Mouse (Mus musculus) forebrain, embryonic 14.5 days (tissue): ENCODE measurements at regions not wholly inside any gene's neighbourhood (a gene's known extent, or its start where the extent isn't known, plus 50 kb on each side); places are given as distances from the start of the nearest gene placed in this dataset.

ENCODE experiments used
- ATAC-seq: fragments of 200-750 bp; cut with Nextera tagmentation; 2 replicates; pipeline ENCODE4 v1.8.0; 2017; ENCODE audit warnings: mild to moderate bottlenecking, moderate library complexity
- DNase-seq: peaks from one replicate; pipeline ENCODE4 v3.0.0-alpha.2; 2015; ENCODE audit warnings: low spot score
- H3K27ac ChIP-seq: fragments of 300-500 bp; sonication (generic); 2 replicates; pipeline ENCODE4 v1.5.1; 2014; ENCODE audit warnings: low read depth, mild to moderate bottlenecking, control low read depth, low read length, moderate library complexity
- H3K27me3 ChIP-seq: fragments of 300-500 bp; sonication (generic); replicated peaks from 2 replicates; pipeline ENCODE4 v1.6.1; 2014; ENCODE audit warnings: low read length, control low read depth, mixed read lengths; ENCODE audit not compliant: control insufficient read depth, insufficient read depth
- H3K36me3 ChIP-seq: fragments of 300-500 bp; sonication (generic); 2 replicates; pipeline ENCODE4 v1.6.1; 2014; ENCODE audit warnings: low read length, control low read depth; ENCODE audit not compliant: control insufficient read depth, insufficient read depth
- H3K4me1 ChIP-seq: fragments of 300-500 bp; sonication (generic); 2 replicates; pipeline ENCODE4 v1.6.1; 2014; ENCODE audit warnings: antibody characterized with exemption, low read length, control low read depth; ENCODE audit not compliant: control insufficient read depth, insufficient read depth
- H3K4me2 ChIP-seq: fragments of 300-500 bp; sonication (generic); 2 replicates; pipeline ENCODE4 v1.6.1; 2014; ENCODE audit warnings: mild to moderate bottlenecking, control low read depth, low read length
- H3K4me3 ChIP-seq: fragments of 300-500 bp; sonication (generic); 2 replicates; pipeline ENCODE4 v1.5.1; 2014; ENCODE audit warnings: low read depth, low read length, control low read depth
- H3K9ac ChIP-seq: fragments of 300-500 bp; sonication (generic); 2 replicates; pipeline ENCODE4 v1.6.1; 2014; ENCODE audit warnings: mild to moderate bottlenecking, low read length, control low read depth, moderate library complexity
- H3K9me3 ChIP-seq: fragments of 300-500 bp; sonication (generic); replicated peaks from 2 replicates; pipeline ENCODE4 v1.6.1; 2016; ENCODE audit warnings: low read length, control low read depth, mixed read lengths; ENCODE audit not compliant: control insufficient read depth
- WGBS: fragments of 180-500 bp; shearing (Covaris S2); extraction: QIAGEN DNeasy Blood & Tissue Kit; methylation state at CpG from one replicate; pipeline ENCODE4 v1.1.7; 2014; 5-methylcytosine and 5-hydroxymethylcytosine counted together

- DNase-seq (peak; percentile 37), ATAC-seq (no peak)
- Histone ChIP-seq H3K36me3 (no peaks in the 10 kb centered on the region), H3K9me3 (no peaks in the 10 kb centered on the region), H3K9ac (no peak overlapping the region), H3K4me3 (no peak overlapping the region), H3K27ac (no peak overlapping the region), H3K4me2 (no peak overlapping the region), H3K27me3 (no peaks in the 10 kb centered on the region), H3K4me1 (no peaks in the 10 kb centered on the region)
- 65% methylated on average over 2 of the region's 2 CpGs for WGBS
Measured at GRCm38 (mm10) chr3:39264671-39265430, 378.1 kb downstream of the Fat4 start.

- no peak overlapping the region for H3K4me3 ChIP-seq
- peak; percentile 33 for DNase-seq
- ATAC-seq: peak; percentile 37; the same call in 1 of the 2 replicates
Measured at GRCm38 (mm10) chr3:39265606-39266005, 378.9 kb downstream of the Fat4 start.

GRCm38 (mm10) chr3:39269388-39269787 lies 382.6 kb downstream of the Fat4 start:
- no peak overlapping the region for H3K4me3 ChIP-seq
- 79% methylated on average over 3 of the region's 3 CpGs for WGBS
- no peak overlapping the region for H3K27ac ChIP-seq
- no peaks in the 10 kb centered on the region for H3K9me3 ChIP-seq
- no peaks in the 10 kb centered on the region for H3K4me1 ChIP-seq
- no peaks in the 10 kb centered on the region for H3K36me3 ChIP-seq
- no peak overlapping the region for H3K9ac ChIP-seq
- no peak for DNase-seq
- no peak overlapping the region for H3K4me2 ChIP-seq
- H3K27me3 ChIP-seq: no peaks in the 10 kb centered on the region
- ATAC-seq: no peak

More at GRCm38 (mm10) chr3:39265606-39266005, 378.9 kb downstream of the Fat4 start:
- H3K27ac ChIP-seq: no peak overlapping the region
- H3K4me1 ChIP-seq: no peaks in the 10 kb centered on the region
- no peak overlapping the region for H3K9ac ChIP-seq
- no peak overlapping the region for H3K4me2 ChIP-seq
- 85% methylated on average over 1 of the region's 1 CpGs for WGBS
- no peaks in the 10 kb centered on the region for H3K9me3 ChIP-seq
- H3K36me3 ChIP-seq: no peaks in the 10 kb centered on the region
- H3K27me3 ChIP-seq: no peaks in the 10 kb centered on the region

GRCm38 (mm10) chr3:39272616-39273015 lies 385.9 kb downstream of the Fat4 start:
- no peak overlapping the region for H3K27ac ChIP-seq
- no peak overlapping the region for H3K4me3 ChIP-seq
- no peak for DNase-seq
- no peak overlapping the region for H3K4me2 ChIP-seq
- no peaks in the 10 kb centered on the region for H3K9me3 ChIP-seq
- no peak for ATAC-seq
- no peaks in the 10 kb centered on the region for H3K4me1 ChIP-seq
- 97% methylated on average over 1 of the region's 1 CpGs for WGBS
- no peak overlapping the region for H3K9ac ChIP-seq
- H3K27me3 ChIP-seq: no peaks in the 10 kb centered on the region
- no peaks in the 10 kb centered on the region for H3K36me3 ChIP-seq

GRCm38 (mm10) chr3:39276897-39277296 lies 390.2 kb downstream of the Fat4 start:
- H3K4me1 ChIP-seq: no peaks in the 10 kb centered on the region
- no peaks in the 10 kb centered on the region for H3K9me3 ChIP-seq
- DNase-seq (no peak), ATAC-seq (no peak)
- 78% methylated on average over 4 of the region's 4 CpGs for WGBS
- no peaks in the 10 kb centered on the region for H3K36me3 ChIP-seq
- H3K4me2 ChIP-seq: no peak overlapping the region
- H3K27ac ChIP-seq: no peak overlapping the region
- no peak overlapping the region for H3K4me3 ChIP-seq
- no peak overlapping the region for H3K9ac ChIP-seq
- no peaks in the 10 kb centered on the region for H3K27me3 ChIP-seq

- Histone ChIP-seq H3K9me3 (no peaks in the 10 kb centered on the region), H3K36me3 (no peaks in the 10 kb centered on the region), H3K27me3 (no peaks in the 10 kb centered on the region), H3K4me1 (no peaks in the 10 kb centered on the region), H3K9ac (no peak overlapping the region), H3K27ac (no peak overlapping the region), H3K4me2 (no peak overlapping the region), H3K4me3 (no peak overlapping the region)
- ATAC-seq (no peak), DNase-seq (no peak)
- 82% methylated on average over 6 of the region's 6 CpGs for WGBS
Measured at GRCm38 (mm10) chr3:39277310-39277709, 390.6 kb downstream of the Fat4 start.

GRCm38 (mm10) chr3:39295255-39295654 lies 408.5 kb downstream of the Fat4 start:
- Histone ChIP-seq H3K9ac (no peak overlapping the region), H3K36me3 (no peaks in the 10 kb centered on the region), H3K4me3 (no peak overlapping the region), H3K4me1 (no peaks in the 10 kb centered on the region), H3K4me2 (no peak overlapping the region), H3K27me3 (no peaks in the 10 kb centered on the region), H3K9me3 (no peaks in the 10 kb centered on the region), H3K27ac (no peak overlapping the region)
- ATAC-seq (no peak), DNase-seq (no peak)
- 92% methylated on average over 3 of the region's 3 CpGs for WGBS

GRCm38 (mm10) chr3:39296257-39296656 lies 409.5 kb downstream of the Fat4 start:
- DNase-seq (no peak), ATAC-seq (no peak)
- Histone ChIP-seq H3K27ac (no peak overlapping the region), H3K9me3 (no peaks in the 10 kb centered on the region), H3K9ac (no peak overlapping the region), H3K4me1 (no peaks in the 10 kb centered on the region), H3K4me3 (no peak overlapping the region), H3K36me3 (no peaks in the 10 kb centered on the region), H3K27me3 (no peaks in the 10 kb centered on the region), H3K4me2 (no peak overlapping the region)
- WGBS: 89% methylated on average over 4 of the region's 4 CpGs

- H3K27ac ChIP-seq: no peak overlapping the region
- no peaks in the 10 kb centered on the region for H3K9me3 ChIP-seq
- ATAC-seq (no peak), DNase-seq (no peak)
- no peaks in the 10 kb centered on the region for H3K36me3 ChIP-seq
- whole genome bisulfite sequencing: 87% methylated on average over 1 of the region's 1 CpGs
- no peaks in the 10 kb centered on the region for H3K27me3 ChIP-seq
- no peaks in the 10 kb centered on the region for H3K4me1 ChIP-seq
- no peak overlapping the region for H3K4me3 ChIP-seq
- no peak overlapping the region for H3K4me2 ChIP-seq
- H3K9ac ChIP-seq: no peak overlapping the region
Measured at GRCm38 (mm10) chr3:39309487-39309886, 422.7 kb downstream of the Fat4 start.
